Mouse (Mus musculus) mouse embryonic stem cell (cell line): ENCODE measurements around the gene Ctnnd2.

ENCODE experiments used
- in situ Hi-C, 2 experiments: fragments of 300-500 bp; cut with MboI; formaldehyde crosslinking; loops; 1 replicate in 1 of 2; 3 replicates in 1 of 2; pipeline ENCODE4 v1.14.3; 2019 to 2020; ENCODE audit warnings: low sequenced_read_pairs in 2 of 2, low pct_unique_long_range_greater_than_20kb in 1 of 2, mixed read lengths in 1 of 2; ENCODE audit not compliant: unreplicated experiment in 1 of 2

The Ctnnd2 gene

GRCm38 (mm10) chr15:31051496-31051895, 879.1 kb downstream of the Ctnnd2 start:
- in situ Hi-C loops = no loop called here

GRCm38 (mm10) chr15:31056145-31056544, 883.8 kb downstream of the Ctnnd2 start:
- in situ Hi-C loops = no loop called here

GRCm38 (mm10) chr15:31058315-31058714, 885.9 kb downstream of the Ctnnd2 start:
- in situ Hi-C loops = no loop called here

GRCm38 (mm10) chr15:31063734-31064133, 891.3 kb downstream of the Ctnnd2 start:
- in situ Hi-C loops = no loop called here

- in situ Hi-C loops = no loop called here
Measured at GRCm38 (mm10) chr15:31068127-31068526, 895.7 kb downstream of the Ctnnd2 start.

GRCm38 (mm10) chr15:31070311-31070710, 897.9 kb downstream of the Ctnnd2 start:
- in situ Hi-C loops = no loop called here
